Mouse (Mus musculus) embryo, embryonic 10 days (tissue): ENCODE results near the gene Scnn1a.
A peak's percentile ranks its signal among the peaks of the same experiment; 100 is the strongest.
"Not testable (repeated sequence)": the region's sequence is repeated elsewhere in the genome, so short reads cannot be mapped to it uniquely, and the experiment has no call there.

Experiments
- DNase-seq: peaks from one replicate; pipeline ENCODE4 v3.0.0-alpha.2; 2015; ENCODE audit warnings: low spot score

Scnn1a gene

DNA sequence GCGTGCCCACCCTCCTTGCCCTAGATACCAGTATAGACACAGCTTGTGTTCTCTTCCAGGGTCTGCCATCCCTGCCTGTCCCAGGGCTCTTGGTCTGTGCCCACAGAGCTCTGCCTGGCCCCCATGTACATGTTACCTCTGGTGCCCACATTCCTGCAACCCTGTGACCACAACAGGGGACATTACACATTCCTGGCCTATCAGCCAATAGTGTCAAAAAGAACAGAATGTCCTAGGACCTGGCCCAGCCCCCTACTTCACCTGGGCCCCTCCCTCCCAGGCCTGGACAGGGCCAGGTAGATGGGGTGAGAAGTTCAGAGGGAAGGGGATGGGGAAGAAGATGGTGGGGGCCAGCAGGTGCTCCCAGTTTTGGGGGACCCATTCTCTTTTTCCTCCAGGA lies at the start of gene Scnn1a:
Gene Scnn1a, plus strand, starts transcription at position 337 of the 400 bp plus-strand sequence.
- no peak for DNase-seq

GRCm38 (mm10) chr6:125271455-125272227 lies 48.8 kb upstream of the Scnn1a start:
- DNase-seq = peak; percentile 90

- no peak for DNase-seq
These were observed 48.2 kb upstream of the Scnn1a start for GRCm38 (mm10) chr6:125272228-125272785.

DNA sequence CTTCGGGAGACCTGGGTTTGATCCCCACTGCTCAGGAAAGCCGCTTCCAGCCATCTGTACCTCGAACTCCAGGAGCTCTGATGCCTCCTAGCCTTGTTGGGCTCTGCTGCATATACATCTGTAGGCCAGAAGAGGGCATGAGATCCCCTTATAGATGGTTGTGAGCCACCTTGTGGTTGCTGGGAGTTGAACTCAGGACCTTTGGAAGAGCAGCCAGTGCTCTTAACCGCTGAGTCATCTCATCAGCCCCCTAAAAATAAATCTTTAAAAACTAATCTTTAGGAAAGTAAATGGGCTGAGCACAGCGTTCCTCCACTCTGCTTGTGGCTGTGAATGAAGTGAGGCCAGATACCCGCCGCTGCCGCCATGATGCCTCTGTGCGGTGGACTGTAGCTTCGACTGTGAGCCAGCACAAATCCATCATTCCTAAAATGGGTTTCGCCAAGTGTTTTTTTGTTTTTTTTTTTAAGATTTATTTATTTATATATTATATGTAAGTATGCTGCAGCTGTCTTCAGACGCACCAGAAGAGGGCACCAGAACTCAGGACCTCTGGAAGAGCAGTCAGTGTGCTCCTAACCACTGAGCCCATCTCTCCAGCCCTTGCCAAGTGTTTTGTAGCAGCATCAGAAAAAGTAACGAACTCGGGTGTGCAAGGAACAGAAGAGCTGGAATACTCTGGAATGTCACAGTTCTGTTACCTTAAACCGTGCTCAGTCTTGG lies 45.5 kb upstream of the Scnn1a start:
- DNase-seq = peak; percentile 68

GRCm38 (mm10) chr6:125279729-125280128 lies 40.7 kb upstream of the Scnn1a start:
- no peak for DNase-seq

- not testable (repeated sequence) for DNase-seq
These were observed 37.7 kb upstream of the Scnn1a start for GRCm38 (mm10) chr6:125282721-125283120.

DNA sequence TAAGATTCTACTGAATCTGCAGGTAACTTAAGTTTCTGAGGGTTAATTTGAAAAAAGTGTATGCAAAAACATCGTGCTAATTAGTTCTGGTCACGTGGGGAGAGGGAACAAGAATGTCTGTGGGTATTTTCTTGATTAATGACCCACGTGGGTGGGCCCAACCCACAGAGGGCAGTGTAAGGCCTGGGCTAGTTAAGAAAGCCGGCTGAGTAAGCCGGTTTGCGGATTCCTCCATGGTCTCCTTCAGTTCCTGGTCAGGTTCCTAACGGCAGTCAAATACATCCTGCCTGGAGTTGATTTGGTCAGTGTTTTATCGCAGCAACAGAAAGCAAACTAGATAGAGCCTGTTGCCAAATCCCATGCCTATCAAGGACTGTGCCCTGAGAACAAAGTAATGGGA lies 36.2 kb upstream of the Scnn1a start:
- DNase-seq = no peak

- DNase-seq = no peak
These were observed 35.7 kb upstream of the Scnn1a start for GRCm38 (mm10) chr6:125284751-125285150.

GRCm38 (mm10) chr6:125285890-125286289 lies 34.6 kb upstream of the Scnn1a start, which contains the start of gene Tuba3a:
Gene Tuba3a (minus strand): TSS chr6:125286042.
- no peak for DNase-seq

DNA sequence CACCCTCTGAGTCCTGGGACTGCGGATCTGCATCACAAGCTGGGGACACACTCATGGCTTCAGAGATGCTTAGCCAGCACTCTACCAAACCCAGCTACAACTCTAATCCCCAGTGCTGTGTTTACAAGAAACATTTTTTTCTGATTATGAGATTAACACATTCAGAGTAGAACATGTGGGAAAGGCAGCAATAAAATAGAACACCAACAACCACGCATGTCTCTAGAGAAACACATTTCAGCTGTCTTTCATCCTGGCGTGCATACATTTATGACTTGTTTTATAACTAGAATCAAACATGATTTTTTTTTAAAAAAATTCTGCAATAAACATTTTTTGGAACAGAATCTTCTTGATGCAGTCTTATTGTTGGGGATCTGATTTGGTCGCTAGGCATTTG lies 33.5 kb upstream of the Scnn1a start:
- no peak for DNase-seq

DNA sequence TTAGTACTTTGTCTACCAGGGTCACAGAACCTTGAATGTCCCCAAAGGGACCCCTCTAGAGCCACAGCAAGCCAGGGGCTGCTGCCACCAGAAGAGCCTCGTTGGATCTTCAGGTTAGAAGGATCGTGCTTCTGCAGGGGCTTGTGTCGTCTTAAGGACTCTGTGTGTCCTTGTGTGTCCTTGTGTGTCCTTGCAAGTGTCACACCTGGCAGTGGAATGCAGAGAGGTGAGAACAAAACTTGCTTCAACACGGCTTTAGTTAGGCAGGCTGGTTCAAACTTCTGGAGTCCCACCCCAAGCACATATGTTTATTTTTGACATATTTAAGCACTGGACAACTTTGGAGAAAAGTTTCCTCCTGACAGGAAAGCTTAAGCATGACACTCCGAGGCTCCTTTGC lies 31.7 kb upstream of the Scnn1a start:
- DNase-seq = no peak

DNA sequence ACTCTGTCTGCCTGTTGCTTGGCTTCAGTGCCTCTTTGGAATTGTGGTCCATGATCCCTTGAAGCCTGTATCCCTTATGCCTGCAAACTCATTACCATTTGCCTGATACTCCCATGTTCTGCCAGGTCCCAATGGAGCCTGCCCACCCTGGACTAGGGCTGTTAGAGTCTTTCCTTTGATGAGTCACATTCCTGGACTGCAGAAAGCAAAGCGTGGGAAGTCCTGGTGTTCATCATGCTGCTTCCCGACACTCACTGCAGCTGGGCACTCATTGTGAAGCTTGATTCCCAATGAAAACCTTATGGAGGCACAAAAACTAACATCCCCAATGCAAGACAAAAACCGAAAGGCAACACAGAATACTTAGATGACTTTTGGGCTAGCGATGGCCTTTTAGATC lies 29.1 kb upstream of the Scnn1a start:
- no peak for DNase-seq

DNA sequence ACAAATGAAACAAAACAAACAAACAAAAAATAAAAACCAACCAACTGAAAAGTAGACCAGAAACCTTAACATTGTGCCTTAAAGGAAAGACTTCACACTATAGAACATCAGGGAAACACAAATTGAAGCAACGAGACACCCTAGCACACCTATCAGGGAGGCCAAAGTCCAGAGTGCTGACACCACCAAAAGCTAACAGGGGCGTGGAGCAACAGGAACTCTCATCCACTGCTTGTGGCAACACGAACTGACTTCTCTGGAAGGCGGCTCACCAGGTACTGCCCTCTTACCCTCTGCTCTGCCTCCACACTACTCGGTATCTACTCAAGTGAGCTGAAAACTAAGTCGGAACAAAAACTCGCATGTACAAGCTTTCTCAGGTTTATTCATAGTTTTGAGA lies 28.2 kb upstream of the Scnn1a start:
- DNase-seq = no peak

- no peak for DNase-seq
These were observed 26.4 kb upstream of the Scnn1a start for GRCm38 (mm10) chr6:125294049-125294448.

DNA sequence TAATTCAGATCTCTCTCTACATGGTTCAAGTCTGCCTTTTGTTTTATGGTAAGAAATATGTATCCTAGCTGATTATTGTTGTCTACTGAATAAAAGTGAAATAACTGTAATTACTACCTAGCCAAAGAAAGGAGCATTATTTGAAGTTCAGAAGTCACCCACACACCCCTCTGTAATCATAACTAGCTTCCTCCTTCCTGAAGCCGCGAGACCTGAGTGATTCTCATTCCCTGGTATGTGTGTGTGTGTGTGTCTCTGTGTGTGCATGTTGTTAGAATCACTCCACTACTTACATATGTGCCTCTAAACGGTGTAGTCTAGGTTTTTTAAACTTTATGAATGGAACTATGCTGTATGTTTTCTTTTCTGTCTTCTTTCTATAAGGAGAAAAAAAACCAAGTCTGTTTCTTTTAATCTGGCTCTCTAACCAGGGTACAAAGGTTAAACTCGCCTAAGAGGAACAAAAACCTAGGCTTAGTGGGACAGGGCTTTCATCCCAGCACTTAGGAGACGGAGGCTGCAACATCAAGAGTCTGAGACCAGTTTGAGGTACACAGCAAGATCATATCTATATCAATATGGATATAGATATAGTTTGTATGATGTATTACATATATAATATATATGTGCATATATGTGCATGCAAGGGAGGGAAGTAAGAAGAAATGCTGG lies 23.2 kb upstream of the Scnn1a start:
- DNase-seq = no peak

- no peak for DNase-seq
These were observed 19.5 kb upstream of the Scnn1a start for GRCm38 (mm10) chr6:125300982-125301381.

DNA sequence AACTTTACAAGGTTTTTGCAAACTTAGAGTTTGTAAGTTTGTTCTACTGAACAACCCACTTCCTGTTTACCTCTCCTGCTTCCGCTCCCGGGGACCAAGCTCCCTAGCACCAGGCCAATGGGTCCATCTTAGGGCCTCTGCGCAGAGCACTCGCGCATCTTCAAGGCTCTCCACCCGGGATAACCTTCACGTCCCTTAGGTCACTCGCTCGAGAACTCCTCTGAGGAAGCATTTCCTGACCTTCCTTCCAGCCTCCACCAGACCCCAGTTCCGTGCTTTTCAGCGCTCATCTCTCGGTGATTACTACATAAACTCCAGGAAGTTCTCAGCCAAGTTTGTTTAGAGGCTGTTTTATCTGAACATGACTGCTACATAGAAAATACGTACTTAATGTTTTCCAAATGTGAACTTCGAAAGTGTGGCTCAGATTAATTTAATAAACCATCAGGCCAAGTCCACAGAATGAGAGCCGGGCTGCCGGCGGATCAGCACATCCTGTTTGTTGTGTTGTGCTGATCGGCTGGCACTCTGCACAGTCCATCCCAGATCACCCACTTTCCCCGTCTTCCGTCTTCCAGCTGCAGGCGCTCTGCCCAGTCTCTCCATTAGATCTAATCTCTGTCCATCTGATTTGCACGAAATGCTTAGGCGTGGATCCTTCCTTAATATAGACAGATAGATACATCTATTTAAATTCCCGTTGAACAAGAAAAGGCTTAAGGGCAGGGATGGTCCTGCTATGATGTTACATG lies 18.1 kb upstream of the Scnn1a start:
- no peak for DNase-seq

DNA sequence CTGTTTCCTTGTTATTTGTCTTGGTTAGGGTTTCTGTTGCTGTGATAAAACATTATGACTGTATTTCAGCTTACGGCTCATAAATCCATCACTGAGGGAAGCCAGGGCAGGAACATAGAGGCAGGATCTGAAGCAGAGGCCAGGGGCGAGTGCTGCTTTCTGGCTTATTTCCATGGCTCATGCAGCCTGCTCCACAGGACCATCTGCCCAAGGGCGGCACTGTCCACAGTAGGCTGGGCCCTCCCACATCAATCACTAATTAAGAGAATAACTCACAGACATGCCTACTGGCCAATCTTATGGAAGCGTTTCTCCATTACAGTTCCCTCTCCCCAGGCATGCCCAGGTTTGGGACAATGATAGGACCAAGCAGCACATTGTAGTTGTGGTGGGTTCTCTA lies 17.2 kb upstream of the Scnn1a start:
- no peak for DNase-seq

DNA sequence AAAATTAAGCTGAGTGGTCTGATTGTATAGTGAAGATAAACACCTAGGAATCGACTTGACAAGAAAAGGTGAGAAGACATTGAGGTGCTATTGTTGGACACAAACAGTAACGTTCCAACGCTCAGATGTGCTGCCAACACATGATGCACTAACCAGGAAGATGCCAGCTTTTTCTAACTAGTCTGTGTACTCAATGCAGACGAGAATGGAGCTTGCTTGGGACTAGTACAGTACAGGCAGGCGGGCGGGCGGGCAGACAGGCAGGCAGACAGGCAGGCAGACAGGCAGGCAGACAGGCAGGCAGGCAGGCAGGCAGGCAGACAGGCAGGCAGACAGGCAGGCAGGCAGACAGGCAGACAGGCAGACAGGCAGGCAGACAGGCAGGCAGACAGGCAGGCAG lies 16.1 kb upstream of the Scnn1a start:
- not testable (repeated sequence) for DNase-seq

DNA sequence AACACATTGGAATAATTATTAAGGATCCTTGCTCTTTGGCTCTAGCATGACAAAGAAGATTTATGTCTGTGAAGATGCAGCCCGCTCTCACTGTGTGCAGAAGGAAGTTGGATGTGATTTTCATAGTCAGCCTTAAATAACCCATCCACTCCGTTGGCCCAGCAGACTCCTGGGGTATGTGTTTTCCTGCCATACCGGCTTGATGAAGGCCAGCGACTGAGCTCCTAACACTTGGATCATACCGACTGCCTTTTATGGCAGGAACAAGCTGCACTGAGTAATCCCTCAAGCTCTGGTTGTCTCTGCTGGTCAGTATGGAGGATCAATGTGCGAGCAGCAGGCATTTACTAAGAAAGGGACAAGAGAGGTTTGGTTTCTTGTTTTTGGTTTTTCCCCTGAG lies 15.0 kb upstream of the Scnn1a start:
- DNase-seq = no peak

GRCm38 (mm10) chr6:125307091-125307490 lies 13.4 kb upstream of the Scnn1a start:
- DNase-seq = no peak

DNA sequence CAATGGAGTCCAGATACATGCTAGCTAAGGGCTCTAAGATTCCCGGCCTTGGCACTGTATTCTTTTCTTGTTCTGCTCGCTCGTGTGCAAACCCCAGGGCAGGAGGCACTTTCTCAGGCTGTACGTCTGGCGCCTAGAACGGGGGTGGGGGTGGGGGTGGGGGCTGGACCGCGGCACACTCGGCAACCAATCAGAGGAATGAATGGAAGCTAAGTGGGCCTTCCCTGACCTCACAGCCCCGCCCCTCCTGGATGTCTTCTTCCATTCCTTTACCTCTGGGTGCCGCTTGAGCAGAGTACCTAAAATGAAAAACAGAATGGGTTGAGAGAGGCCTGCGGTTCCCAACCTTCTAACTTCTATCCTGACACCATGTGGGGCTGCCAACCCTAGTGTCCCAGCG lies 11.5 kb upstream of the Scnn1a start:
- DNase-seq = peak; percentile 59
